Mouse (Mus musculus): ENCODE measurements around the gene Cd69. TPM values are rescaled to one million over a fixed set of nuclear protein-coding genes. Genes with fewer than 3 reads are reported as not detected.

The Cd69 gene
- polyA plus RNA-seq, 1 experiment = 0.02 TPM

DNA sequence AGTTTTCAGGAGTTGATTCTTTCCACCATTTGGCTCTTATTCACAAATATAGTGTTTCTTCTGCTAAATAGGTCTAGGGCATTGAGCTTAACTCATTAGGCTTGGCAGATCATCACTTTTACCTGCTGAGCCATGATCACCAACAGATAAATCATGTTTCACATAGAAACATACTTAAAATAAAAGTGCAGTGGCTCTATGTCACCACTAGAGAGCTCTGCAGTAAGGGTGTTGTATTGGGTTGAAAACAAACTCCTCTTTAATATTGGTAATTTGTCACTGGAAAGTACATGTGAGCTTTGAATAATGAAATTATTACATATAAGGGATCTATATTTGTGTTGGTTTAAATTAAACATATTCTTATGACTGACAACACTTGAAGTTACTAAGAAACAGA, 15.2 kb downstream of the Cd69 start:
- TF ChIP-seq TAL1 (IDR thresholded peaks at IDR 0.05; ENCODE audit: low read length) (no peak), GATA1 (IDR thresholded peaks at IDR 0.05; ENCODE audit: low read length) (no peak)
- H3K27me3 ChIP-seq (ENCODE audit: control insufficient read depth) = no peaks in the 10 kb centered on the region
- peaks cover 9% of the 10 kb centered on the region for H3K4me1 ChIP-seq (ENCODE audit: control insufficient read depth)
- no peaks in the 10 kb centered on the region; the same call in 1 of the 2 replicates for H3K9me3 ChIP-seq (ENCODE audit: control insufficient read depth, low read length)
- no peak overlapping the region for H3K4me3 ChIP-seq (replicated peaks)
- H3K36me3 ChIP-seq (ENCODE audit: control insufficient read depth) = no peaks in the 10 kb centered on the region

DNA sequence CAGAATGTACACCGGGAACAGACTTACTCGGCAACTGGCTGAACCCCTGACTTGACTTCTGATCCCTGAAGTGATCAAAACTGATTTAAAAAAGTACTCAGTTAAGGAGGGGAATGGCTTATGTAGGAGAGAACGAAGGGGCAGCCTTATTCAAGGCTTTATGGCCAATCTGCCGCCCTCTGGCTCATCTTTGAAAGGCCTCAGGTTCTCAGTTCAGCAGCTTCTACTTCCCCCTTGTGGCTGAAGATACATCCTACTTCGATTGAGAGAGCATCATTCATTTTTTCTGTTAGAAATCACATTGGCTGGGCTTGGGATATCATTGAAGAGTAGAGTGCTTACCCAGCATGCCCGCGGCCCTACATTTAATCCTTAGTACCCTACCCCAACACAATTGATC, 19.2 kb downstream of the Cd69 start:
- no peaks in the 10 kb centered on the region for H3K36me3 ChIP-seq (ENCODE audit: control insufficient read depth)
- H3K9me3 ChIP-seq (ENCODE audit: control insufficient read depth, low read length) = no peaks in the 10 kb centered on the region; the same call in 1 of the 2 replicates
- TF ChIP-seq TAL1 (IDR thresholded peaks at IDR 0.05; ENCODE audit: low read length) = no peak
- no peak for TF ChIP-seq GATA1 (IDR thresholded peaks at IDR 0.05; ENCODE audit: low read length)
- H3K4me3 ChIP-seq (replicated peaks) = no peak overlapping the region
- no peaks in the 10 kb centered on the region for H3K27me3 ChIP-seq (ENCODE audit: control insufficient read depth)
- peaks cover 4% of the 10 kb centered on the region for H3K4me1 ChIP-seq (ENCODE audit: control insufficient read depth)

DNA sequence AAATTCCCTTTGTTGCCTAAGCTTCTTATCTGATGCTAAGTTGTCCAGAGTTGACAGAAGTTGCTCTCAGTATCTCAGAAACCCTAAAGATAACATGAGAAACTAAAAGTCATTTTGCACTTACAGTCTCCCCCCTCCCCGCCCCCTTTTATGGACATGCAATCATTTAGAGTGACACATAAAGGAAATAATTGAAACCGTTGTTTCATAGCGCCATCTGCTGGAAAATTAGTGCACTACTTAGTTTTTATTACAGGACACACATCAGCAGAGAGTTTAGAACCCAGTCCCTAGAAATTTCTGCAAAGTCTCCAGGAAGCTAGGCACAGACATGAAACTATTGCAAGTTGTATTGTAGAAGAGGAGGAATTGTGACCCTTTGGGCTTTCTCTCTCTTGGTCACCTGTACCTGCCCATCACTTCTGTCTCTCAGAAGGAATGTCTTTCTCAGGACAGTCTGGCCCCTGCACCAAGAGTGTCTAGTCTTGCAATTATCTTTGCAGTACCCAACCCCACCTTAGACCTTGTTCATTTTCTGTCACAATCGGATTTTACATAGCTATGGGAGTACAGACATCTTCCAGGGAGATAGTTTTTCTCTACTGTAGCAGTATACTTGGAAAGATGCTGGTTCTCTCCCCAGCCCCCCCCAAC, 20.2 kb downstream of the Cd69 start:
- no peaks in the 10 kb centered on the region for H3K4me1 ChIP-seq (ENCODE audit: control insufficient read depth)
- H3K36me3 ChIP-seq (ENCODE audit: control insufficient read depth) = no peaks in the 10 kb centered on the region
- TF ChIP-seq GATA1 (IDR thresholded peaks at IDR 0.05; ENCODE audit: low read length) = no peak
- TF ChIP-seq TAL1 (IDR thresholded peaks at IDR 0.05; ENCODE audit: low read length) = no peak
- H3K4me3 ChIP-seq (replicated peaks) = no peak overlapping the region
- no peaks in the 10 kb centered on the region; the same call in 1 of the 2 replicates for H3K9me3 ChIP-seq (ENCODE audit: control insufficient read depth, low read length)
- H3K27me3 ChIP-seq (ENCODE audit: control insufficient read depth) = no peaks in the 10 kb centered on the region

DNA sequence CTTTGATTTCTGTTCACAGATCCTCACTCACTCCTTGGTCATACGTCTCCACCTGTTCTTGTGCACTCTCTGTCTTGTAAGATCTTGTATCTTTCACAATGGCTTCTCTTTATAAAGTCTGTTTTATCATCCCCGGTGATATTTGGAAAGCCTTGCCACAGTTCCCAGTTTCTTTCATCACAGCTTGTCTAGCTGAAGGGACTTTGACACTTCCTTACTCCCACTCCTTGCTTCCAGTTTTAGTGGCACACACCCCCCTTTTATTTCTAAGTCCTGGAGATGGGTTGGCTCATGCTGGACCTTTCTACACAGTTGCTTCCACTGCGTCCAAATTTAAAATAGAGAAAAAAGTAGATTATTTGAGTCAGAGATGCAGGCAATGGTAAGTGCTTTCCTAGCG, 20.9 kb downstream of the Cd69 start:
- TF ChIP-seq GATA1 (IDR thresholded peaks at IDR 0.05; ENCODE audit: low read length) = no peak
- TF ChIP-seq TAL1 (IDR thresholded peaks at IDR 0.05; ENCODE audit: low read length) = no peak
- no peaks in the 10 kb centered on the region; the same call in 1 of the 2 replicates for H3K9me3 ChIP-seq (ENCODE audit: control insufficient read depth, low read length)
- H3K27me3 ChIP-seq (ENCODE audit: control insufficient read depth) = no peaks in the 10 kb centered on the region
- no peak overlapping the region for H3K4me3 ChIP-seq (replicated peaks)
- no peaks in the 10 kb centered on the region for H3K4me1 ChIP-seq (ENCODE audit: control insufficient read depth)
- no peaks in the 10 kb centered on the region for H3K36me3 ChIP-seq (ENCODE audit: control insufficient read depth)

DNA sequence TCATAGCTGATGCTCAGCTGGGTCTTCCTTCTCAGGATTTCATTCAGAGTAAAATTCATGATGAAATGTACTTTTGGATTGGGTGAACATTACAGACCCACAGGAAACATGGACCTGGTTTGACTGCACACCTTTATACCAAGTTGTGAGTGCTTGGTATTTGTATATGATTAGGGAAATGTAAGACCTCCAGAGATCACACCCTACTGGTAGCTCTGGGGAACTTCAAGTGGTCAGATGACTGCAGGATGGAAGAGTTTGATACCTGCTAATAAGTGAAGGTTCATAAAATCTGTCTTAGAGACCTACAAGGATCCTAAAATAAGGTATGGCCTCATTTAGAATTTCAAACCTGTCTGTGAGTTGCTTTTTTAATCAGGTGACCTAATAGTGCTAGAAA, 27.0 kb downstream of the Cd69 start:
- no peak overlapping the region for H3K4me3 ChIP-seq (replicated peaks)
- no peaks in the 10 kb centered on the region for H3K9me3 ChIP-seq (ENCODE audit: control insufficient read depth, low read length)
- no peak for TF ChIP-seq GATA1 (IDR thresholded peaks at IDR 0.05; ENCODE audit: low read length)
- TF ChIP-seq TAL1 (IDR thresholded peaks at IDR 0.05; ENCODE audit: low read length) = no peak
- H3K4me1 ChIP-seq (ENCODE audit: control insufficient read depth) = no peaks in the 10 kb centered on the region
- no peaks in the 10 kb centered on the region for H3K36me3 ChIP-seq (ENCODE audit: control insufficient read depth)
- no peaks in the 10 kb centered on the region for H3K27me3 ChIP-seq (ENCODE audit: control insufficient read depth)

DNA sequence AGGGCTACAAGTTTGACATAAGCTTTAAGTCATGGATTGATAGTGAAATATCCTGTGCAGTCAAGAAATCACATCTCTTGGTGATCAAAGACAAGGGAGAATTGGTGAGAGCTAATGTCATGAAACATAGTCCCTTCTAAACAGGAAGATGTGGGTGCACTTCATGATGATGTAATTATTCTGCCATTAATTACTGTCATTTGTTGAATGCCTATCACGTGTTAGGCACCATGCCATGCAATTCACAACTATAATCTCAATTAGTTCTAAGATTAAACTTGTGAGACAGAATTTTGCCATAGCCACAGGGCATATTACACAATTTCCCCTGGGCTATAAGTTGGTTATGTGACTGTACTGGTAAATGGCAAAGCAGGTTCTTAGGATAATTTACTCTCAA, 28.2 kb downstream of the Cd69 start:
- no peak for TF ChIP-seq TAL1 (IDR thresholded peaks at IDR 0.05; ENCODE audit: low read length)
- no peak for TF ChIP-seq GATA1 (IDR thresholded peaks at IDR 0.05; ENCODE audit: low read length)
- H3K4me1 ChIP-seq (ENCODE audit: control insufficient read depth) = no peaks in the 10 kb centered on the region
- H3K36me3 ChIP-seq (ENCODE audit: control insufficient read depth) = no peaks in the 10 kb centered on the region
- no peak overlapping the region for H3K4me3 ChIP-seq (replicated peaks)
- H3K27me3 ChIP-seq (ENCODE audit: control insufficient read depth) = no peaks in the 10 kb centered on the region
- H3K9me3 ChIP-seq (ENCODE audit: control insufficient read depth, low read length) = no peaks in the 10 kb centered on the region

DNA sequence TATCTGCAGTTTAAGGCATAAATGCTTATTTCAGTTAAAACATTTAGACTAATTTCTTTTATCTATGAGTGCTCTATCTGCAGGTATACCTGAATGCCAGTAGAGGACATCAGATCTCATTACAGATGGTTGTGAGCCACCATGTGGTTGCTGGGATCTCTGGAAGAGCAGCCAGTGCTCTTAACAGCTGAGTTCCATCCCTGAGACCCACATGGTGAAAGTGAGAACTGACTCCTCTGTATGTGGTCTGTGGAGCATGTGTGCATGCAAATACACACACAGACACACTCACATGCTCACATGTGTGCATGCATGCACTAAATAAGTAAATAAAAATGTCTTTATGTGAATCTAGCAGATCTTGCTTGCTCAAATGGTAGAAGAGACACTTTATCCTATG, 29.4 kb downstream of the Cd69 start:
- Histone ChIP-seq H3K4me3 (replicated peaks) (no peak overlapping the region), H3K9me3 (ENCODE audit: control insufficient read depth, low read length) (no peaks in the 10 kb centered on the region), H3K36me3 (ENCODE audit: control insufficient read depth) (no peaks in the 10 kb centered on the region), H3K4me1 (ENCODE audit: control insufficient read depth) (no peaks in the 10 kb centered on the region), H3K27me3 (ENCODE audit: control insufficient read depth) (no peaks in the 10 kb centered on the region)
- TF ChIP-seq TAL1 (IDR thresholded peaks at IDR 0.05; ENCODE audit: low read length) (no peak), GATA1 (IDR thresholded peaks at IDR 0.05; ENCODE audit: low read length) (no peak)

DNA sequence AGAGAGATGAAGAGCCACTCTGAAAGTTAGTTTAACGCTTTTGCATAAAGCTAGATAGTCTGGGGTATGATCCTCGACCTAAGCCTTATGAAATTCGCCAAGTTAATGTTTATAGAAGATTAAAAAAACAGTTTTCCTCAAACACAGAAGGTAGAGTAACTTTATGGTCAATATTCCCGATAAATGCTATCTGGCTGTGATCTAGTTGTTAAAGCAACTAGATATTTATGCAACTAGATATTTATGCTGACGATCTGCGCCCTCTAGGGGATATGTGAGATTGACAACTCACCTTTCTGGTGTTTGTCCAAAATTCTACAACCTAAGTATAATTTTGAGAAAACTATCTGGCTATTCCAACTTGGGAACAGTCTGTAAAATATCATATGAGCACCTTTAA, 33.3 kb downstream of the Cd69 start:
- Histone ChIP-seq H3K27me3 (ENCODE audit: control insufficient read depth) (no peaks in the 10 kb centered on the region), H3K4me1 (ENCODE audit: control insufficient read depth) (peaks cover 16% of the 10 kb centered on the region), H3K9me3 (ENCODE audit: control insufficient read depth, low read length) (no peaks in the 10 kb centered on the region), H3K4me3 (replicated peaks) (no peak overlapping the region), H3K36me3 (ENCODE audit: control insufficient read depth) (no peaks in the 10 kb centered on the region)
- TF ChIP-seq TAL1 (IDR thresholded peaks at IDR 0.05; ENCODE audit: low read length) = no peak

DNA sequence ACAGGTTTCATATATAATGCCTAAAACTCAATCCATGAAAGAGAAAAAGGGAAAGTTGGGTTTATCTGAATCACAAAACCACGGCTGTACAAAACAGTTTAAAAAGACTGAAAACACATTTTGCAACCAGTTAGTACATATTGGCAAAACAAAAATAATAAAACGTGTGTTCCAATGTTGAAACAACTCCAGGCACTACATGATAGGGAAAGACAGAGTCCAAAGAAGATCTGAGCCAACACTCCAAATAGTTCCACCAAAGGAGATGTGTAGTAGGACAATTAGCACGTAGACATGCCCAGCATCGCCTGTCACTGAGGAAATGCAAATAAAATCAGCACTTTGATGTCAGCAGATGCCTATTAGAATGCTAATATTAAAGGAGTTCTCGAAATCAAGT, 33.8 kb downstream of the Cd69 start:
- Histone ChIP-seq H3K4me3 (replicated peaks) (no peak overlapping the region), H3K27me3 (ENCODE audit: control insufficient read depth) (no peaks in the 10 kb centered on the region), H3K9me3 (ENCODE audit: control insufficient read depth, low read length) (no peaks in the 10 kb centered on the region), H3K4me1 (ENCODE audit: control insufficient read depth) (peaks cover 18% of the 10 kb centered on the region), H3K36me3 (ENCODE audit: control insufficient read depth) (no peaks in the 10 kb centered on the region)
- TF ChIP-seq TAL1 (IDR thresholded peaks at IDR 0.05; ENCODE audit: low read length) (no peak), GATA1 (IDR thresholded peaks at IDR 0.05; ENCODE audit: low read length) (no peak)
